Mouse (Mus musculus) neural tube, embryonic 14.5 days (tissue): ENCODE results near the gene Rab38. TPM values are rescaled to one million over a fixed set of nuclear protein-coding genes. Genes with fewer than 3 reads are reported as not detected.

Experiments
- ATAC-seq: fragments of 200-750 bp; cut with Nextera tagmentation; 2 replicates; pipeline ENCODE4 v1.8.0; 2017; ENCODE audit warnings: low read depth, mild to moderate bottlenecking, moderate TSS enrichment, moderate library complexity
- H3K27ac ChIP-seq: fragments of 300-500 bp; sonication (generic); 2 replicates; pipeline ENCODE4 v1.5.1; 2014; ENCODE audit warnings: low read depth, mild to moderate bottlenecking, control low read depth, low read length, moderate library complexity, mixed read lengths
- H3K27me3 ChIP-seq: fragments of 300-500 bp; sonication (generic); 2 replicates; pipeline ENCODE4 v1.6.1; 2014; ENCODE audit warnings: low read length; ENCODE audit not compliant: control insufficient read depth, insufficient read depth
- H3K36me3 ChIP-seq: fragments of 300-500 bp; sonication (generic); 2 replicates; pipeline ENCODE4 v1.6.1; 2014; ENCODE audit warnings: low read length, mixed read lengths; ENCODE audit not compliant: control insufficient read depth, insufficient read depth
- H3K4me1 ChIP-seq: fragments of 300-500 bp; sonication (generic); 2 replicates; pipeline ENCODE4 v1.6.1; 2014; ENCODE audit warnings: low read length; ENCODE audit not compliant: control insufficient read depth, insufficient read depth
- H3K4me2 ChIP-seq: fragments of 300-500 bp; sonication (generic); 2 replicates; pipeline ENCODE4 v1.6.1; 2014; ENCODE audit warnings: mild to moderate bottlenecking, low read depth, low read length, control low read depth
- H3K4me3 ChIP-seq: fragments of 300-500 bp; sonication (generic); 2 replicates; pipeline ENCODE4 v1.5.1; 2014; ENCODE audit warnings: low read depth, low read length, control low read depth, mixed read lengths
- H3K9ac ChIP-seq: fragments of 300-500 bp; sonication (generic); replicated peaks from 2 replicates; pipeline ENCODE4 v1.6.1; 2014; ENCODE audit warnings: low read depth, mild to moderate bottlenecking, control low read depth, low read length, mixed read lengths
- H3K9me3 ChIP-seq: fragments of 300-500 bp; sonication (generic); 2 replicates; pipeline ENCODE4 v1.6.1; 2016; ENCODE audit warnings: low read length; ENCODE audit not compliant: control insufficient read depth
- WGBS: fragments of 180-500 bp; shearing (Covaris S2); extraction: QIAGEN DNeasy Blood & Tissue Kit; methylation state at CpG from one replicate; pipeline ENCODE4 v1.1.7; 2014; 5-methylcytosine and 5-hydroxymethylcytosine counted together
- polyA plus RNA-seq: library from polyadenylated mRNA; unstranded; fragments of >200 nt; fragmentation: Nextera tagmentation; extraction: Ambion mirVana; gene quantifications from 2 replicates; pipeline ENCODE4 v1.2.1, GENCODE M21; 2014

Rab38 gene
- polyA plus RNA-seq, 1 experiment from 2014 or later = 2.7 TPM

DNA sequence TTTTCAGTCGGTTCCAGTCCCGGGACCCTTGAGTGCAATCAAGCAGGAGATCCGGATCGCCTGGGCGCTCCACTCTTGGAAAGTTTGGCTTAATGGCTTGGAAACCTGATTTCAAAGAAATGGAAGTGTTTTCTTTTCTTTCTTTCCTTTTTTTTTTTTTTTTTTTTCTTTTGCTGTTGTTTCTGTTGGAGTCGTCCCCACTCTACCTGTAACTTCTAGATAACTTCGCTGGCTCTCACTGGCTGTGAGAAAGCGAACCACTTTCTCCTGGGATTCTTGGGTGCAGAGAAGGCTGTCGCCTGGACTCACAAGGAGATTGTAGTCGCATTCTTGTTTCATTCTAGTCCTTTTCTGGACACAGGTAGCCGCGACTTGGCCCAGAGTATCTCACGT lies 615 bp downstream of the Rab38 start:
- WGBS = 8% methylated on average over 13 of the region's 13 CpGs
- Histone ChIP-seq H3K9me3 (no peaks in the 10 kb centered on the region), H3K27ac (no peak overlapping the region), H3K4me1 (no peaks in the 10 kb centered on the region), H3K9ac (no peak overlapping the region), H3K27me3 (no peaks in the 10 kb centered on the region), H3K4me2 (peak overlapping the region; percentile 86), H3K36me3 (no peaks in the 10 kb centered on the region), H3K4me3 (peak overlapping the region; percentile 39)
- ATAC-seq = no peak

DNA sequence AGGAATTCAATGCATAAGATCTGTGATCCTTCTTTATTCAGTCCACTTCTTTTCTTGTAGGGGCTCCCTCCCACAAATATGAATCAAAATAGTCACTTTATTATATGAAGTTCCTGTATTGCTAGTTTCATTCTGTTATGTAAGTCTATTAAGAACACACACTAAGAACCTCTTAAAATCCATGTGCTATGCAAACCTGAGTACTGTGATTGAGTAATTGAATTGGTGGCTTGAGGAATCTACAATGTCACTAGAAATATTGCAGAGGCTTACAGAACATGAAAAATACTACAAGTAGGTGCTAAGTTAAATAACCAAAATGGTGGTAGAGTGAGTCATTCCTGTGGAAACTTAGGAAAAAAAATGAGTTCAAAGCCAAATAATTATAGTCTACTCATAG lies 10.2 kb downstream of the Rab38 start:
- Histone ChIP-seq H3K27ac (no peak overlapping the region), H3K9ac (no peak overlapping the region), H3K4me3 (no peak overlapping the region), H3K36me3 (no peaks in the 10 kb centered on the region), H3K4me1 (no peaks in the 10 kb centered on the region), H3K27me3 (no peaks in the 10 kb centered on the region), H3K9me3 (no peaks in the 10 kb centered on the region), H3K4me2 (no peak overlapping the region)
- ATAC-seq = no peak

DNA sequence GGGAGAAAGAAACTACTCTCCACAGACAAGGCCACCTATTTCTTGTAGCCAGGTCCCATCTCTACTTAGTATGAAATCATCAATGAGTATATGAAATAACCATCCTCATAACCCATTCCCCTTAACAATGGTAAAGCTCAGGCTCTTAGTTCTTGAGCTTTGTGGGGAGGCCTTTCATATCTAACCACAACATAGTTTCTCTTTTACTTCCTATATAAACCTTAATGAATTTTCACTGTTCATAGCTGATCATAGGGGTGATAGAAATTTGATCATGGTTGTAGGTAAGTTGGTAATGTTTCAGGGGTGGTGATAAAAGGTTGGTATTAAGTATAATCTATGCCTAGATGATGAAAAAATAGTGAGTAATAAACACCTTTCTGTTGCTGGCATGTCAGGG lies 12.6 kb downstream of the Rab38 start:
- no peaks in the 10 kb centered on the region for H3K4me1 ChIP-seq
- no peaks in the 10 kb centered on the region for H3K36me3 ChIP-seq
- no peak for ATAC-seq
- H3K27ac ChIP-seq = no peak overlapping the region
- no peak overlapping the region for H3K9ac ChIP-seq
- H3K27me3 ChIP-seq = no peaks in the 10 kb centered on the region
- no peak overlapping the region for H3K4me3 ChIP-seq
- no peaks in the 10 kb centered on the region for H3K9me3 ChIP-seq
- no peak overlapping the region for H3K4me2 ChIP-seq

DNA sequence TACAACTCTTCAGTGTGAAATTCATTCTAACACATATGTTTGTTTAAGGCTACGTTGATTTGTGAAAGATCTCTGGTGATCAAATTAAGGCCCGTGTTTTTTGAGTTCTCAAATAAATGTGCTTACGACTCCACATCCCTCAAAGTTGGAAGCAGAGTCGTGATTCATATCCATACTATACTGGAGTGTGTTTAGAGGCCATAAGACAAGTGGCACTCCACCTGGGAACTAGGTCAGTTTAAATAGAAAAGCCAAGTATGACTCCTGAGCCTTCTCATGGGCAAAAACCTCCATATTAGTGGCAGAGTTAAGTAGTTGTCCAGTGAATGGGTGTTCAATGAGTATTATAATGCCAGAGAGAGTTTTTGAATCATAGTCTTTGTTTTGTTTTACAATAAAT lies 13.4 kb downstream of the Rab38 start:
- no peak overlapping the region for H3K4me2 ChIP-seq
- H3K9ac ChIP-seq = no peak overlapping the region
- no peaks in the 10 kb centered on the region for H3K36me3 ChIP-seq
- H3K4me3 ChIP-seq = no peak overlapping the region
- 77% methylated on average over 4 of the region's 4 CpGs for WGBS
- no peaks in the 10 kb centered on the region for H3K27me3 ChIP-seq
- no peaks in the 10 kb centered on the region for H3K4me1 ChIP-seq
- no peak for ATAC-seq
- no peaks in the 10 kb centered on the region for H3K9me3 ChIP-seq
- no peak overlapping the region for H3K27ac ChIP-seq

DNA sequence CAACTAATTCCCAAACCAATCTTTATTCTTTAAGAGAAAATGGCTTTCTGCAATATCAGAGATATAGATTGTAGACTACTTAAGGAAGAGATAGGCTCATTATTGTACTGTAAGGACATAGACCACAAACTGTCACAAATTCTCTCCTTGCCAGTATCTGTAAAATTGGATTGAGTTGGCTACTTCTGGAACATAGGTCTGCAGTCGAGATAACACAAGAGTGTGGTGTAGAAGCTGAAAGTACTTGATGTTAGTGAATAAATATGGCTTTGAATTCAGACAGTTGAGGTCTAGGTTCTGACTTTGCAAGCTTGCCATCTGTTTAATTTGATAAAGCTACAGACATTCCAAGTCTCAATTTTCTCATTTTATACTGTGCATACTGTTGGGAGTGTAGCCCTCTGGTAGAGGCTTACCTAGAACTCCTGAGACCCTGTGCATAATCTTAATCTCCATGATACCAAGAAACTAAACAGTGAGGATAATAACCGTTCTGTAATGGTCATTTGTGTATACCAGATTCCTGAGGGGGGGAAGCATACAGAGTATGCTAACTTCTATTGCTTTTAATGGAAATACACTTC lies 15.3 kb downstream of the Rab38 start:
- H3K27me3 ChIP-seq = no peaks in the 10 kb centered on the region
- H3K4me1 ChIP-seq = no peaks in the 10 kb centered on the region
- no peak for ATAC-seq
- no peak overlapping the region for H3K9ac ChIP-seq
- H3K4me3 ChIP-seq = no peak overlapping the region
- no peaks in the 10 kb centered on the region for H3K9me3 ChIP-seq
- no peak overlapping the region for H3K27ac ChIP-seq
- WGBS = 81% methylated on average over 2 of the region's 2 CpGs
- no peak overlapping the region for H3K4me2 ChIP-seq
- no peaks in the 10 kb centered on the region for H3K36me3 ChIP-seq

DNA sequence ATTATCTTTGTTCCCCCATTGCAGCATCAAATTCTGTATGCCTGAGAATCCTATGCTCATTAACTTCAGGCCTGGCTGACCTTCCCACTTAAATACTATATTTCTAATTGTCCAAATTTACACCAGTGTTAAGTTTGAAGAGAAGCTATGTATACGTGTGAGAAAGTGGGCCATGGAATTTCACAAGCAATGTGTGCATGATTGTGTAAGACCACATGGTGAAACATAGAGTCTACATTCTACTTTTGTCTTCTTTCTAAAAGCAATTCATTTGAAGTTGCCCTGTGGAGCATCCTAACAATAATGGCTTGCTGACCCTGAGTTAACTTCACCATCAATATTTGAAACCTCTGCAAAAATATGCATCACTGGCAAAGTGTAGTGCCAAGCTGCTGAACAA lies 23.2 kb downstream of the Rab38 start:
- no peak overlapping the region for H3K4me3 ChIP-seq
- 72% methylated on average over 1 of the region's 1 CpGs for WGBS
- ATAC-seq = no peak
- H3K36me3 ChIP-seq = no peaks in the 10 kb centered on the region
- H3K9ac ChIP-seq = no peak overlapping the region
- H3K27me3 ChIP-seq = no peaks in the 10 kb centered on the region
- H3K9me3 ChIP-seq = no peaks in the 10 kb centered on the region
- no peak overlapping the region for H3K27ac ChIP-seq
- H3K4me2 ChIP-seq = no peak overlapping the region
- no peaks in the 10 kb centered on the region for H3K4me1 ChIP-seq

DNA sequence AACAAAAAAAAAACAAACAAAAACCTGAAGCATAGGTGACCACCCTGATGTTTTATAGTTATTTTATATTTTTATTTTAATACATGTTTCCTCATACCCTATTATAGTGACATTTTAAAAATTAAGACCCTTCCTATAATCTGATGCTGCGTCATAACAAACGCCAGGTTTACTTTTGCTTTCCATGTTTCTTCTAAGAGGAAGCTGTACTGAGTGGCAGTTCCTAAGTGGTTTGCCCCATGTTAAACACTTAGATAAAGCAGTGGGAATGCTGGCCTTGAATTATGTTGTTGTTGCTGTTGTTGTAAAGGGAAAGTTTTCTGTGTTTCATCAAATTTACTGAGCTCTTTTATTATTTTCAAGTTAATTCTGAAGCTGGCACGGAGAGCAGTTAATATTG lies 27.8 kb downstream of the Rab38 start:
- H3K4me1 ChIP-seq = no peaks in the 10 kb centered on the region
- 83% methylated on average over 3 of the region's 3 CpGs for WGBS

DNA sequence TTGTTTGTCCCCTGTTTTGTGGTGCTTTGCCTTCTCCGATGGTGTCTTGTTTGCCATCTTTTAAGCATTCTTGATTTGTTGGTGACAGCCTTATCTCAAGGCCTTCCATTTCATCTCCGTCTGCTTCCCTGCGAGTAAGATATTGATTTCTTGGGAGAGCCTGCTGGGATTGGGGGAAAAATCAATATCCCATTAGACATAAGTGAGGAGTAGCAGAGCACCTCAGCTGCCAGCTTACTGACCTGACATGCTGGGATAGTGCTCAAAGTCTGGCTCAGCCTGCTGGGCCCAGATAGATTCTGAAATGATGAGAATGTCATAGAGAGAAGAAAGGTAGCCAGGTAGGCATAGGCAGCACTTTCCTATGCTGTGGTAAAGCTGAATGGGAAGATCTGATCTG lies 37.7 kb downstream of the Rab38 start:
- Histone ChIP-seq H3K4me3 (no peak overlapping the region), H3K9ac (no peak overlapping the region), H3K4me2 (no peak overlapping the region), H3K9me3 (no peaks in the 10 kb centered on the region), H3K27me3 (no peaks in the 10 kb centered on the region), H3K4me1 (no peaks in the 10 kb centered on the region), H3K36me3 (no peaks in the 10 kb centered on the region), H3K27ac (no peak overlapping the region)
- WGBS = 76% methylated on average over 3 of the region's 3 CpGs
- no peak; the same call in 1 of the 2 replicates for ATAC-seq

More for the DNA sequence above, 27.8 kb downstream of the Rab38 start:
- no peak overlapping the region for H3K4me2 ChIP-seq
- H3K4me3 ChIP-seq = no peak overlapping the region
- ATAC-seq = no peak
- H3K27me3 ChIP-seq = no peaks in the 10 kb centered on the region
- H3K27ac ChIP-seq = no peak overlapping the region
- H3K9ac ChIP-seq = no peak overlapping the region
- no peaks in the 10 kb centered on the region for H3K36me3 ChIP-seq
- no peaks in the 10 kb centered on the region for H3K9me3 ChIP-seq

DNA sequence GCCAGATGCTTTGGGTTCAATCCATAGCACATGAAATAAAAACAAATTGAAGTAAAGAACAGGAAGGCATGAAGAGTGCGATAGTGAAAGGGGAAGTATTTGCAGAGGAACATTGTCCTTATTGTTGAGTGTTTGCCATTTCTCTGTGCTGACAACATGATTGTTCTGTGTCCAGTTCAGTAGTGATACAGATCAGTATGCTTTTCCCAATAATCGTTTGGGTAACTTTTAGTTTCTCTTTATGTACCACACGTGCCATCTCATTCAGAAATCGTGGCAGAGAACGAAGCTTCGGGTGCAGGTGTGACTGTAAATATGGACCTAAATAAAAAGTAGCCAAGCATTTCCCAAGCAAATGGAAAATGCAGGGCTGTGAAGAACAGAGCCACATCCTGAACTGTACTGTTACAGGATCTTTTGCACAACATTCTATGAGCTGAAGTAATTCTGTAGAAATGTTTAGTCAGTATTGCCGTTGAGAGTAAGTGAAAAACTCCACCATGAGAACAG lies 52.1 kb downstream of the Rab38 start:
- no peak for ATAC-seq
- WGBS = 85% methylated on average over 7 of the region's 7 CpGs
- H3K4me3 ChIP-seq = no peak overlapping the region

More for the DNA sequence above, 52.1 kb downstream of the Rab38 start:
- no peaks in the 10 kb centered on the region for H3K36me3 ChIP-seq
- no peak overlapping the region for H3K4me2 ChIP-seq
- H3K4me1 ChIP-seq = no peaks in the 10 kb centered on the region
- H3K9ac ChIP-seq = no peak overlapping the region
- H3K27ac ChIP-seq = no peak overlapping the region
- H3K27me3 ChIP-seq = no peaks in the 10 kb centered on the region
- no peaks in the 10 kb centered on the region for H3K9me3 ChIP-seq
